Mouse (Mus musculus) kidney, postnatal 0 days (tissue): ENCODE measurements around the gene 9030025P20Rik. TPM values are rescaled to one million over a fixed set of nuclear protein-coding genes. Genes with fewer than 3 reads are reported as not detected.
"Not testable (repeated sequence)": the region's sequence is repeated elsewhere in the genome, so short reads cannot be mapped to it uniquely, and the experiment has no call there.

Experiments
- ATAC-seq: fragments of 200-750 bp; cut with Nextera tagmentation; replicated peaks from 2 replicates; pipeline ENCODE4 v1.8.0; 2017; ENCODE audit warnings: low read depth, moderate number of reproducible peaks, moderate TSS enrichment, moderate library complexity; ENCODE audit not compliant: low FRiP score
- DNase-seq: peaks from one replicate; pipeline ENCODE4 v3.0.0-alpha.2; 2016; ENCODE audit warnings: low spot score
- H3K27ac ChIP-seq: fragments of 300-500 bp; sonication (generic); 2 replicates; pipeline ENCODE4 v1.5.1; 2014; ENCODE audit warnings: mild to moderate bottlenecking
- H3K27me3 ChIP-seq: fragments of 300-500 bp; sonication (generic); 2 replicates; pipeline ENCODE4 v1.6.1; 2014; ENCODE audit warnings: low read length, mixed read lengths; ENCODE audit not compliant: insufficient read depth
- H3K36me3 ChIP-seq: fragments of 300-500 bp; sonication (generic); 2 replicates; pipeline ENCODE4 v1.6.1; 2014; ENCODE audit warnings: low read length, mixed read lengths; ENCODE audit not compliant: insufficient read depth
- H3K4me1 ChIP-seq: fragments of 300-500 bp; sonication (generic); replicated peaks from 2 replicates; pipeline ENCODE4 v1.6.1; 2014; ENCODE audit warnings: antibody characterized with exemption, low read length, mixed read lengths; ENCODE audit not compliant: insufficient read depth
- H3K4me2 ChIP-seq: fragments of 300-500 bp; sonication (generic); 2 replicates; pipeline ENCODE4 v1.6.1; 2014; ENCODE audit warnings: mild to moderate bottlenecking, low read length, moderate library complexity, mixed read lengths
- H3K4me3 ChIP-seq: fragments of 300-500 bp; sonication (generic); replicated peaks from 2 replicates; pipeline ENCODE4 v1.5.1; 2014; ENCODE audit warnings: low read depth, low read length
- H3K9ac ChIP-seq: fragments of 300-500 bp; sonication (generic); 2 replicates; pipeline ENCODE4 v1.6.1; 2014; ENCODE audit warnings: low read depth, low read length
- H3K9me3 ChIP-seq: fragments of 300-500 bp; sonication (generic); replicated peaks from 2 replicates; pipeline ENCODE4 v1.6.1; 2016; ENCODE audit warnings: low read length, inconsistent platforms, mixed read lengths
- WGBS: fragments of 180-500 bp; shearing (Covaris S2); extraction: QIAGEN DNeasy Blood & Tissue Kit; methylation state at CpG from one replicate; pipeline ENCODE4 v1.1.7; 2014; 5-methylcytosine and 5-hydroxymethylcytosine counted together
- polyA plus RNA-seq: library from polyadenylated mRNA; unstranded; fragments of >200 nt; fragmentation: Nextera tagmentation; extraction: Ambion mirVana; gene quantifications from 2 replicates; pipeline ENCODE4 v1.2.1, GENCODE M21; 2015

9030025P20Rik gene
- polyA plus RNA-seq, 1 experiment from 2014 or later = 8.9 TPM

DNA sequence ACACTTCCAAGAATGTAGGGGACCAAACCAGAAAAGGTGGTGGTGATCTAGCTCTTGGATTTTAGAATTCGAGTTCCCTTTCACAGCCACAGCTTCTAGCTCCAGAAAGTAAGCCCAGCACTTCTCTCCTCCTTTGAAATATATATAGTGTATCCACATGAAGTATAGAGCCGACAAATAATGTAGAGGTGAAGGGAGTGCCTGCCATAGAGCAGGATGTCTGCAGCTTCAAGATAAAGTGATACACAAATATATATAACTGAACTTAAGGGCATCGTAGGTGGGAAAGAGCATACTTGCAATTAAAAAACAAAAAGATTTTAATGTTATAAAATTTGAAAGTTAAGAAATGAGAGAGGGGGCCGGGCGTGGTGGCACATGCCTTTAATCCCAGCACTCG lies 47.2 kb downstream of the 9030025P20Rik start:
- H3K4me1 ChIP-seq, H3K4me2 ChIP-seq, H3K27me3 ChIP-seq, H3K4me3 ChIP-seq, ATAC-seq, H3K9ac ChIP-seq, DNase-seq, H3K27ac ChIP-seq, H3K9me3 ChIP-seq, H3K36me3 ChIP-seq: not testable (repeated sequence)
- WGBS = no CpG with 5 or more reads among the region's 6 CpGs

DNA sequence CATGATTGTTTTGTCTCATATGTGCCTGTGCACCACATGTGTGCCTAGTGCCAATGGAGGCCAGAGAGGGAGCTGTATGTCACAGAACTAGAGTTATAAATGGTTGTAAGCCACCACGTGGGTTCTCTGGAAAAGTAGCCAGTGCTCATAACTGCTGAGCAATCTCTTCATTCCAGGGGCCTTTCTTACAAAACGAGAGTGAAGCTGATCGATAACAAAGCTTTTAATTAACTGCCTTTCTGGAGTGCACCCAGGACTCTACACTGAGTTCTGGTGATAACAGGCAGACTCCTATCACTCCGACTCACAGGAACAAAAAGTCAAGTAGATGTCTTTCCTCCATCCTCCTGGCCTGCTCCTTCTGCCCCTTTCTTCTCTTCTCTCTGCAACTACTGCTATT lies 53.1 kb downstream of the 9030025P20Rik start:
- not testable (repeated sequence) for DNase-seq, ATAC-seq, H3K36me3 ChIP-seq

DNA sequence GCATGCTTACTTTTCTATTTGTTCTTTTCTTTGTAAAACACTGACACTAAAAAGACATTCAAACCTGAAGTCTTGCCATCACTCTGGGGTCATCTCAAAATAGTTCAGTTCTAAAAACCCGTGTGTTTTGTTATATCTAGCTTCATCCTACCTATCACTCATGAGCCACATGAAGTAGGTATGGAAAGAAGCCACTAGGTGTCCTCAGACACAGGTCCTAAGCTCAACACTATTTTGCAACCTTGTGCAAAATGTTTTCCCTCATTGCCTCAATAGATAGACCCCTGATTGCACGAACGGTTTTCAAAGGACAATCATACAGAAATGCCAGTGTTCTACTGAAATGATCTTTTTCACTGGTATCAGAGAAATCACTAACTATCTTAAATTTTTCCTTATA lies 62.2 kb downstream of the 9030025P20Rik start:
- not testable (repeated sequence) for H3K36me3 ChIP-seq, H3K27ac ChIP-seq, H3K4me1 ChIP-seq, ATAC-seq, H3K9ac ChIP-seq, DNase-seq, H3K9me3 ChIP-seq, H3K4me2 ChIP-seq, H3K4me3 ChIP-seq, H3K27me3 ChIP-seq
- WGBS = no CpG with 5 or more reads among the region's 3 CpGs

More for the DNA sequence above, 53.1 kb downstream of the 9030025P20Rik start:
- not testable (repeated sequence) for H3K9ac ChIP-seq, H3K4me2 ChIP-seq, H3K4me1 ChIP-seq, H3K4me3 ChIP-seq, H3K9me3 ChIP-seq, H3K27me3 ChIP-seq, H3K27ac ChIP-seq
- WGBS = no CpG with 5 or more reads among the region's 4 CpGs

Other genes starting within 250 kb of the 9030025P20Rik start
- gene Wdr27, start 35.3 kb upstream of the 9030025P20Rik start, polyA plus RNA-seq = 10.1 and 16.3 TPM in 2 replicates
- 41.6 and 43.0 TPM in 2 replicates for gene 1600012H06Rik, start 35.3 kb upstream of the 9030025P20Rik start, polyA plus RNA-seq
- 27.3 and 29.8 TPM in 2 replicates for gene Phf10, start 17.2 kb upstream of the 9030025P20Rik start, polyA plus RNA-seq
- gene Gm3417, start 322 bp downstream of the 9030025P20Rik start, polyA plus RNA-seq = 1.5 and 1.8 TPM in 2 replicates
- 8.9 and 10.3 TPM in 2 replicates for gene Gm3435, start 31.7 kb downstream of the 9030025P20Rik start, polyA plus RNA-seq
- 53.6 and 60.1 TPM in 2 replicates for gene Ermard, start 62.7 kb downstream of the 9030025P20Rik start, polyA plus RNA-seq
- gene Tcte3, start 63.0 kb downstream of the 9030025P20Rik start, polyA plus RNA-seq = not detected in 2 replicates
- 4.0 and 4.6 TPM in 2 replicates for gene Gm3448, start 63.1 kb downstream of the 9030025P20Rik start, polyA plus RNA-seq